Mouse (Mus musculus): ENCODE measurements around the gene Inpp4b.

- TF ChIP-seq EP300 (optimal IDR thresholded peaks at IDR 0.05) (no peak), CTCF (IDR thresholded peaks at IDR 0.05; ENCODE audit: low read depth) (no peak)
Observed at GRCm38 (mm10) chr8:81861311-81861710, 519.0 kb downstream of the Inpp4b start.

Data from stomach, postnatal 0 days (tissue).